Mouse (Mus musculus) gastrocnemius, postnatal 36 days (tissue): ENCODE measurements at regions not wholly inside any gene's neighbourhood (a gene's known extent, or its start where the extent isn't known, plus 50 kb on each side); places are given as distances from the start of the nearest gene placed in this dataset.

Source experiments
- DNase-seq, 2 experiments: peaks; one replicate each; pipeline ENCODE4 v3.0.0; 2022
- intact Hi-C: fragments of 180-260 bp; cut with DNase I; formaldehyde crosslinking; loops from one replicate; pipeline ENCODE4 v1.15.1; 2025

- intact Hi-C loops = no loop called here
- DNase-seq = no peak
Measured at GRCm38 (mm10) chr12:95547301-95547700, 144.7 kb upstream of the Flrt2 start.

GRCm38 (mm10) chr12:95553129-95553528 lies 138.9 kb upstream of the Flrt2 start:
- DNase-seq = no peak
- intact Hi-C loops = no loop called here

- intact Hi-C loops = no loop called here
- no peak for DNase-seq
Measured at GRCm38 (mm10) chr12:95558706-95559406, 133.2 kb upstream of the Flrt2 start.

GRCm38 (mm10) chr12:95563431-95563830 lies 128.6 kb upstream of the Flrt2 start:
- intact Hi-C loops = loop anchor here (10.0 kb wide), 1 partner anchor 131 kb away; the partner anchor contains the start of gene Flrt2
- no peak for DNase-seq

GRCm38 (mm10) chr12:95576772-95577171 lies 115.3 kb upstream of the Flrt2 start:
- intact Hi-C loops = no loop called here
- peak in 1 of 2 experiments; percentile 15 for DNase-seq

GRCm38 (mm10) chr12:95589011-95589410 lies 103.0 kb upstream of the Flrt2 start:
- intact Hi-C loops = no loop called here
- no peak for DNase-seq

GRCm38 (mm10) chr12:95619281-95619680 lies 72.7 kb upstream of the Flrt2 start:
- no peak for DNase-seq
- intact Hi-C loops = no loop called here

- intact Hi-C loops = no loop called here
- peak; percentile 14 to 70 for DNase-seq
Measured at GRCm38 (mm10) chr12:95631029-95631428, 61.0 kb upstream of the Flrt2 start.

- DNase-seq = no peak
- intact Hi-C loops = no loop called here
Measured at GRCm38 (mm10) chr12:95636647-95637046, 55.4 kb upstream of the Flrt2 start.

- DNase-seq = no peak
- intact Hi-C loops = no loop called here
Measured at GRCm38 (mm10) chr12:95639892-95640291, 52.1 kb upstream of the Flrt2 start.

GRCm38 (mm10) chr12:95641628-95642027 lies 50.4 kb upstream of the Flrt2 start:
- intact Hi-C loops = no loop called here
- no peak for DNase-seq
